Mouse (Mus musculus): Measurements from ENCODE around the gene Pafah1b3.
A peak's percentile ranks its signal among the peaks of the same experiment; 100 is the strongest.

Pafah1b3 gene

GRCm38 (mm10) chr7:25305956-25306613, 8.3 kb upstream of the Pafah1b3 start, which contains the start of gene Tmem145:
Gene Tmem145 (plus strand): TSS chr7:25306106.
- DNase-seq (ENCODE audit: low spot score in 2 of 2) = peak in 1 of 2 experiments; percentile 38

- no peak for DNase-seq (ENCODE audit: low spot score in 2 of 2)
These were observed 7.7 kb upstream of the Pafah1b3 start for GRCm38 (mm10) chr7:25305481-25305880.

GRCm38 (mm10) chr7:25303685-25304006, 5.9 kb upstream of the Pafah1b3 start:
- no peak for DNase-seq (ENCODE audit: low spot score in 2 of 2)

GRCm38 (mm10) chr7:25303003-25303684, 5.4 kb upstream of the Pafah1b3 start:
- no peak for DNase-seq (ENCODE audit: low spot score in 2 of 2)

- no peak for DNase-seq (ENCODE audit: low spot score in 2 of 2)
These were observed 3.3 kb upstream of the Pafah1b3 start, which contains the start of gene Prr19 for GRCm38 (mm10) chr7:25301063-25301462. Gene Prr19 (plus strand): TSS chr7:25301411.

- no peak for DNase-seq (ENCODE audit: low spot score in 2 of 2)
These were observed 787 bp downstream of the Pafah1b3 start for GRCm38 (mm10) chr7:25296945-25297453.

- no peak for DNase-seq (ENCODE audit: low spot score in 2 of 2)
These were observed 2.6 kb downstream of the Pafah1b3 start for GRCm38 (mm10) chr7:25294960-25295722.

GRCm38 (mm10) chr7:25294495-25294894, 3.3 kb downstream of the Pafah1b3 start:
- DNase-seq (ENCODE audit: low spot score in 2 of 2) = no peak

- DNase-seq (ENCODE audit: low spot score in 2 of 2) = no peak
These were observed 4.5 kb downstream of the Pafah1b3 start for GRCm38 (mm10) chr7:25293191-25293739.

GRCm38 (mm10) chr7:25292107-25292506, 5.7 kb downstream of the Pafah1b3 start:
- DNase-seq (ENCODE audit: low spot score in 2 of 2) = no peak

- no peak for DNase-seq (ENCODE audit: low spot score in 2 of 2)
These were observed 6.9 kb downstream of the Pafah1b3 start for GRCm38 (mm10) chr7:25290911-25291310.

GRCm38 (mm10) chr7:25290463-25290862, 7.3 kb downstream of the Pafah1b3 start:
- no peak for DNase-seq (ENCODE audit: low spot score in 2 of 2)

GRCm38 (mm10) chr7:25289925-25290324, 7.9 kb downstream of the Pafah1b3 start:
- DNase-seq (ENCODE audit: low spot score in 2 of 2) = no peak

- no peak for DNase-seq (ENCODE audit: low spot score in 2 of 2)
These were observed 9.1 kb downstream of the Pafah1b3 start for GRCm38 (mm10) chr7:25288721-25289120.

- DNase-seq (ENCODE audit: low spot score in 2 of 2) = no peak
These were observed 9.8 kb downstream of the Pafah1b3 start for GRCm38 (mm10) chr7:25288011-25288410.

- DNase-seq (ENCODE audit: low spot score in 2 of 2) = no peak
These were observed 10.8 kb downstream of the Pafah1b3 start for GRCm38 (mm10) chr7:25286989-25287388.

GRCm38 (mm10) chr7:25285511-25286238, 12.1 kb downstream of the Pafah1b3 start:
- DNase-seq (ENCODE audit: low spot score in 2 of 2) = no peak

- no peak for DNase-seq (ENCODE audit: low spot score in 2 of 2)
These were observed 13.0 kb downstream of the Pafah1b3 start for GRCm38 (mm10) chr7:25284766-25285165.

GRCm38 (mm10) chr7:25284171-25284570, 13.6 kb downstream of the Pafah1b3 start:
- DNase-seq (ENCODE audit: low spot score in 2 of 2) = no peak

- DNase-seq (ENCODE audit: low spot score in 2 of 2) = no peak
These were observed 14.1 kb downstream of the Pafah1b3 start for GRCm38 (mm10) chr7:25283637-25284036.

GRCm38 (mm10) chr7:25282731-25283211, 15.0 kb downstream of the Pafah1b3 start:
- no peak for DNase-seq (ENCODE audit: low spot score in 2 of 2)

Measured in frontal cortex, postnatal 36 days (tissue).